Mouse (Mus musculus) brain, adult 10 weeks (tissue): Measurements from ENCODE around the gene Ncbp3. TPM values are rescaled to one million over a fixed set of nuclear protein-coding genes. Genes with fewer than 3 reads are reported as not detected.

Experiments
- polyA plus RNA-seq: library from polyadenylated mRNA; stranded (reverse); fragments of 350-450 nt; fragmentation: Illumina TruSeq; extraction: RNeasy Lipid Tissue Mini Kit (QIAGEN cat#74804); gene quantifications from one replicate; pipeline ENCODE4 v1.2.3, GENCODE M21; 2015; ENCODE audit warnings: low read depth, low replicate concordance

The Ncbp3 gene
- polyA plus RNA-seq: 4.7 TPM

GRCm38 (mm10) chr11:73047542-73047996 lies at the start of gene Ncbp3:
Gene Ncbp3 (plus strand): TSS chr11:73047783.

GRCm38 (mm10) chr11:72998771-72999170 lies 48.8 kb upstream of the Ncbp3 start, which contains the start of gene P2rx1:
Gene P2rx1 (plus strand): TSS chr11:72999103.

GRCm38 (mm10) chr11:73018471-73019146 lies 29.0 kb upstream of the Ncbp3 start, which contains the start of gene Camkk1:
Gene Camkk1 (plus strand): TSS chr11:73019008.

GRCm38 (mm10) chr11:73090283-73090682 lies 42.7 kb downstream of the Ncbp3 start, which contains the start of gene Itgae:
Gene Itgae (plus strand): TSS chr11:73090583.

GRCm38 (mm10) chr11:73137591-73138501 lies 90.3 kb downstream of the Ncbp3 start, which contains the start of gene Haspin:
Gene Haspin (minus strand): TSS chr11:73138294.

Other genes with a start within 250 kb of the Ncbp3 start
- gene Atp2a3, start 86.6 kb upstream of the Ncbp3 start, polyA plus RNA-seq: 6.2 TPM
- 0.18 TPM for gene P2rx1, start 48.7 kb upstream of the Ncbp3 start, polyA plus RNA-seq
- 90.5 TPM for gene Camkk1, start 28.8 kb upstream of the Ncbp3 start, polyA plus RNA-seq
- 0.22 TPM for gene Itgae, start 42.8 kb downstream of the Ncbp3 start, polyA plus RNA-seq
- 0.15 TPM for gene Haspin, start 90.5 kb downstream of the Ncbp3 start, polyA plus RNA-seq
- 1.4 TPM for gene P2rx5, start 112.6 kb downstream of the Ncbp3 start, polyA plus RNA-seq
- gene Emc6, start 129.3 kb downstream of the Ncbp3 start, polyA plus RNA-seq: 66.8 TPM
- 17.3 TPM for gene Tax1bp3, start 129.3 kb downstream of the Ncbp3 start, polyA plus RNA-seq
- gene Ctns, start 151.3 kb downstream of the Ncbp3 start, polyA plus RNA-seq: 14.1 TPM
- gene Shpk, start 151.7 kb downstream of the Ncbp3 start, polyA plus RNA-seq: 3.3 TPM
- 0.21 TPM for gene Trpv1, start 186.5 kb downstream of the Ncbp3 start, polyA plus RNA-seq
- gene Trpv3, start 219.6 kb downstream of the Ncbp3 start, polyA plus RNA-seq: 0.49 TPM